ENCODE assay signal across 15 mouse cellular contexts in the genomic region with DNA sequence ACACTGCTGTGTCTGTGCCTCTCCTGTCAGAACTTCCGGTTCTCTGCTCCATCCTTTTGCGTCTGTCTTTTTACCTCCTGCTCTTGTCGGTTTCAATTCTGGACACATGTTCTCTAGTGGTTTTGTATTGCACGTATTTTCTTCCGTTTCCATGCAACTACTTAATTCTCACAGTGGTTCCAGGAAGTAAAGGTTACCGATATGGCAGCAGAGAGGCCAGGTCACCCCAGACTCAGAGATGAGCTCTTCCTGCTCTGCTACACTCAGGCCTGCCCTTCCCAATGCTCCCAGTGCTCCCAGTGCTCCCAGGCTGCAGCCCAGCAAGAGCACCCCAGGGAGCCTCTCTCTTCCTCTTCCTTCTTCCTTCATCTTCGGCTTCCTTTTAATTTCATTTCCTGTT. TPM values are rescaled to one million over a fixed set of nuclear protein-coding genes. Genes with fewer than 3 reads are reported as not detected.
DNase-seq lines count a peak whose midpoint lies in the region; TF ChIP-seq lines count a peak whose summit lies in the region.
"Had no signal": no experiment of that assay in that cellular context is flagged by ENCODE, and none has a peak within 500 bp of the region (broad histone marks: within the 10 kb centered on the region; RNA-seq: fewer than 3 reads in every experiment).

No protein-coding gene starts in this region.

- DNase-seq in heart, adult 11 months = peak; percentile 94
- no peak for DNase-seq in heart, postnatal 25 days (ENCODE audit: low spot score)
- no peak for DNase-seq in thymus, adult 2 months
- DNase-seq in thymus, postnatal 4 days = no peak
- DNase-seq in limb, embryonic 10.5 days (ENCODE audit: low spot score) = no peak
- no peak for DNase-seq in cerebellum, adult 9-11 months
- no peak for DNase-seq in adrenal gland, adult 18-20 months (ENCODE audit: low spot score in 2 of 2)
- no peak for DNase-seq in heart, adult 18-20 months
- DNase-seq: adrenal gland, adult 8-10 months; cerebellum, postnatal 14 days; gastrocnemius, postnatal 14 days; left cerebral cortex, postnatal 4 days; lung, adult 18-20 months had no signal

- intact Hi-C loops in heart, postnatal 25 days (cut with DNase I) = no loop called here

- no peaks in the 10 kb centered on the region for H3K9me3 ChIP-seq in limb, embryonic 10.5 days (replicated peaks)

- H3K36me3 ChIP-seq in thymus, adult 2 months (ENCODE audit: control insufficient read depth, insufficient read depth, low read length) = no peaks in the 10 kb centered on the region
- H3K36me3 ChIP-seq in limb, embryonic 10.5 days = no peaks in the 10 kb centered on the region

- H3K27me3 ChIP-seq in thymus, adult 2 months (ENCODE audit: control insufficient read depth, insufficient read depth, low read length) = no peaks in the 10 kb centered on the region
- no peaks in the 10 kb centered on the region for H3K27me3 ChIP-seq in limb, embryonic 10.5 days (ENCODE audit: low read depth, poor library complexity, severe bottlenecking)

- peaks cover 11% of the 10 kb centered on the region for H3K4me1 ChIP-seq in thymus, adult 2 months (replicated peaks; ENCODE audit: control insufficient read depth, insufficient read depth, low read length)
- peaks cover 12% of the 10 kb centered on the region for H3K4me1 ChIP-seq in limb, embryonic 10.5 days

- no peak overlapping the region for H3K4me3 ChIP-seq in thymus, adult 2 months (ENCODE audit: control insufficient read depth, insufficient read depth, low read length)
- no peak overlapping the region for H3K4me3 ChIP-seq in limb, embryonic 10.5 days

- 7% methylated on average over 7 of the region's 7 CpGs for WGBS in thymus, adult 2 months
- 75% methylated on average over 7 of the region's 7 CpGs for WGBS in limb, embryonic 10.5 days

- peak overlapping the region; percentile 29; the same call in 1 of the 2 replicates for H3K27ac ChIP-seq in thymus, adult 2 months (ENCODE audit: control insufficient read depth, insufficient read depth, low read length)
- H3K27ac ChIP-seq in limb, embryonic 10.5 days = 0 out of 2 replicates have a peak overlapping the region, but pooled peaks have one; percentile 15
- H3K27ac ChIP-seq: hindbrain, embryonic 14.5 days had no signal

- TF ChIP-seq POLR2A in thymus, adult 2 months (IDR thresholded peaks at IDR 0.05; ENCODE audit: control insufficient read depth, extremely low read depth, insufficient read depth, low read length, poor library complexity) = no peak

- TF ChIP-seq CTCF in thymus, adult 2 months (IDR thresholded peaks at IDR 0.05; ENCODE audit: borderline replicate concordance, control insufficient read depth, extremely low read depth, insufficient read depth, low read length, poor library complexity) = no peak

RNA-seq across cellular contexts. Expression of gene Atxn7l1, which starts 15.7 kb away (rescaled TPM):
- 10 to 100 TPM; 17.2 to 19.2 TPM for total RNA-seq in heart, postnatal 25 days (2021)
- polyA plus RNA-seq in thymus, adult 2 months (2012; rRNA removed) = 129 and 141 TPM in 2 replicates
- polyA plus RNA-seq in limb, embryonic 10.5 days (2016; fragmentation: Nextera tagmentation; extraction: Ambion mirVana) = 11.0 and 11.7 TPM in 2 replicates
- total RNA-seq in adrenal gland, adult 18-20 months (2021) = 10 to 100 TPM; 25.4 to 26.8 TPM
- 10 to 100 TPM; 16.9 to 17.4 TPM for total RNA-seq in heart, adult 18-20 months (2021)

RNA-seq across cellular contexts. Expression of gene Cdhr3, which starts 39.1 kb away (rescaled TPM):
- under 1 TPM; 0.67 to 0.73 TPM for total RNA-seq in heart, postnatal 25 days (2021)
- 0.38 and 0.40 TPM in 2 replicates for polyA plus RNA-seq in thymus, adult 2 months (2012; rRNA removed)
- not detected in 2 replicates for polyA plus RNA-seq in limb, embryonic 10.5 days (2016; fragmentation: Nextera tagmentation; extraction: Ambion mirVana)
- not detected for total RNA-seq in adrenal gland, adult 18-20 months (2021)
- total RNA-seq in heart, adult 18-20 months (2021) = under 1 TPM; 0.27 to 0.87 TPM
- total RNA-seq: megakaryocyte-erythroid progenitor cell, adult 5-6 weeks had no signal
